Mouse (Mus musculus) layer of hippocampus, postnatal 36 days (tissue): ENCODE results near the gene Rgs21. TPM values are rescaled to one million over a fixed set of nuclear protein-coding genes. Genes with fewer than 3 reads are reported as not detected.
A peak's percentile ranks its signal among the peaks of the same experiment; 100 is the strongest.

Experiments used
- DNase-seq, 2 experiments: peaks; one replicate each; pipeline ENCODE4 v3.0.0; 2022
- total RNA-seq, 2 experiments: library from RNA; stranded (reverse); gene quantifications; 2 replicates each; pipeline ENCODE4 v1.2.3; 2021

The Rgs21 gene
- total RNA-seq, result not detected

DNA sequence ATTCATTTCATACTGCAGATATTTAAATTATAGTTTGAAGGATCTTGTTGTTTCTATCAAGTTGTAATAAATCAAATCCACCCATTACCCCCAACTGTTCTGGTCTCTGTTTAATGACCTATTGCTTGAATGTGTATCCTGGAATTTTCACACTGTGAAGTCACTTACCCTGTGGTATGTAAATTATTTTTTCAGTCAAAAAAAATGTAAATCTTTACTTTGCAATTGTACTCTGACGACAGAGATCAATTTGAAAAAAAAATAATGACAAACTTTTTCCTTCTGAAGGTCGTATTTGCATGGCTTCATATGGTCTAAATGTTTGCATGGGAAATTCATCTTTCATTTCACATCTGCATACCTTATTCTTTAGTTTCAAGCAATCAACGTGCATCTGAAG lies at the start of gene Rgs21:
Gene Rgs21 (minus strand): TSS at position 101 of the 400 bp plus-strand sequence.
- no peak for DNase-seq

GRCm38 (mm10) chr1:144604071-144604470 lies 36.6 kb upstream of the Rgs21 start:
- DNase-seq, result no peak

- no peak for DNase-seq
These were observed 35.5 kb upstream of the Rgs21 start for GRCm38 (mm10) chr1:144602987-144603386.

- DNase-seq, result no peak
These were observed 11.9 kb upstream of the Rgs21 start for GRCm38 (mm10) chr1:144579321-144579720.

- DNase-seq, result no peak
These were observed 5.5 kb upstream of the Rgs21 start for GRCm38 (mm10) chr1:144572972-144573371.

DNA sequence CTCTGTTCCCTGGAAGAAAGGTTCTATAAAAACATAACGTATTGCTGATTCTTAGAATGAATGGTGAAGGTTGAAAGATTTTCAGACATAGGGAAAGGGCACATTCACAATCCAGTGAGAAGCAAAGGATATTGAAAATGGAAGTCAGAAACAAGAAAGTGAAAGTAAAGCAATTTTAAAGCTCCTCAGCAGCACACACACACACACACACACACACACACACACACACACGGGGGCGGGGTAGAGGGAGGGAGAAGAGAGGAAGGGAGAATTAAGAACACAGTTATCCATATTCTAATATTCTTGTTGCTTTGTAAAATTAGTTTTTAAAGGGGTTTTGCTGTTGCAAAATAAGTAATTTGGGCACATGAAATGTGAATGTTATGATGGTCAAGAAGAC lies 2.4 kb upstream of the Rgs21 start:
- DNase-seq, result no peak

GRCm38 (mm10) chr1:144545142-144545541 lies 22.3 kb downstream of the Rgs21 start:
- no peak for DNase-seq

DNA sequence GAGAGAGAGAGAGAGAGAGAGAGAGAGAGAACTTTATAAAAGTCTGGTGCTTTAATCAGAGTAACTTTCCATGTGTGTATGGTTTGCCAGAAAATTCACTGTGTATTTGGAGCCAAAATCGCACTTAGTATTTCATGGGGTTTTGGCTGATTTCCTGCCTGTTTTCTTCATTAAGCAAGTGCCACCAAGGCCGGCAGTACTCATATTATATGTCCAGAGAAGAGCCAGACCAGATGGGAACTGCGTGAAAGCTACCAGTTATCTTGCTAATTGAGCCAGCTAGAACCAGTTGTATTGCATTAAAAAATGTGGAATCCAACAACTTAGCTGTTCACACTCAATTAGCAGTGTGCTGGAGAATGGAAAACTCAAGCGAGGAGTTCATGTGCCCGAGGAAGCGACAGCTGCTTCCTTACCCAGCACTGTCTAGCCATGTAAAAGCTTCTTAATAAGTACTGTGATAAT lies 22.9 kb downstream of the Rgs21 start:
- DNase-seq, result no peak

DNA sequence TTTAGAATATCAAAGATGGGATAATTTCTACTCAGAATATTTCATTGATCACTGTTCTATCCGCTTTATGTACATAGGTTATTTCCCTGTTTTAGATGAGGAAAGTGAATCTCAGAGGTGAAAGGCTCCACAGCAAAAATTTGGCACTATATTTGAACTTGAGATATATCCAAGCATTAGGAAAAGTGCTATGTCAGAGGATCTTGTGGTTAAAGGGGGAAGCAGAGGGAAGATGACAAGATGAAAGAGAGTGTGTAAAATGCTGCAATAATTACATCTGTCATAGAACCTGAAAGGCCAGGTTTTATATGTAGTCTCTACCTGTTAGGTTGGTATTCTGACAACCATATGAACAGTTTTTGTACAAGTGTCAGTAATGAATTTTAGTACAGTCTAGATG lies 35.7 kb downstream of the Rgs21 start:
- DNase-seq, result no peak

GRCm38 (mm10) chr1:144517878-144518426 lies 49.5 kb downstream of the Rgs21 start:
- DNase-seq, result peak in 1 of 2 experiments; percentile 14

DNA sequence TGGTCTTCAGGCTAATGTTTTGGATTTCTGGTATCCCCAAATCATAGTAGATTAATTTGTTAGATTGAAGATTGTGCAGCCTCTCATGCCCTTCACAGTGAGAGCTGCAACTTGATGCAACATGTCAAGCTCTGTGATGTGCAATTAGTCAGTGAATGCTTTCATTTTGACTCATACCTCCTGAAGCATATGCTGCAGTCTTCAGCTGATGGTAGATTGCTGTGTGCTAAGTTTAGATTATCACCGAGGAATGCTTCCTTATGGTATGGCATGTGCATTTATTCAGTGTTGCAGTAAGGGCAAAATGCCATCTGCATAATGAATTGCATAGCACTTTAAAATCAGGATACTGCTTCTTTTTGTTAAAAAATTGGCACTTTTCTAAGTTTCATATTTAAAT lies 65.2 kb downstream of the Rgs21 start:
- no peak for DNase-seq

GRCm38 (mm10) chr1:144500423-144500822 lies 67.0 kb downstream of the Rgs21 start:
- no peak for DNase-seq

GRCm38 (mm10) chr1:144499719-144500118 lies 67.7 kb downstream of the Rgs21 start:
- no peak for DNase-seq

- DNase-seq, result no peak
These were observed 68.7 kb downstream of the Rgs21 start for GRCm38 (mm10) chr1:144498725-144499124.

GRCm38 (mm10) chr1:144498051-144498450 lies 69.4 kb downstream of the Rgs21 start:
- no peak for DNase-seq

DNA sequence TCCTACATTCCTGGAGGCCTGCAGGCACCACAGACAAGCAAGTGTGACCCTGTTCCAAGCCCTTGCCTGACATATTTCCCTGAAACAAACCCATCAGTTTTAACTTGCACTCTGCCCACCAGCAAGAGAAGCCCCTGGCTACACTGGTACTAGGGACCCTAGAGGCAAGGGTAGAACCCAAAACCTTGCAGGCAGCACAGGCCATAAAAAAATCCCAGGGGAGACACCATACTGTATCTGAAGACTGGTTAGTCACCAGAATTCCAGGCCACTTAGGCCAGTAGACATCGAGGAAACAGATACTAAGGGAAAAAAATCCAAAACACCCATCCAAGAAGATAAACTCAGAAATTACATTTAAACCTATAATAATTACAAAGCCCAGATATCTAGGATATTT lies 74.1 kb downstream of the Rgs21 start:
- no peak for DNase-seq

DNA sequence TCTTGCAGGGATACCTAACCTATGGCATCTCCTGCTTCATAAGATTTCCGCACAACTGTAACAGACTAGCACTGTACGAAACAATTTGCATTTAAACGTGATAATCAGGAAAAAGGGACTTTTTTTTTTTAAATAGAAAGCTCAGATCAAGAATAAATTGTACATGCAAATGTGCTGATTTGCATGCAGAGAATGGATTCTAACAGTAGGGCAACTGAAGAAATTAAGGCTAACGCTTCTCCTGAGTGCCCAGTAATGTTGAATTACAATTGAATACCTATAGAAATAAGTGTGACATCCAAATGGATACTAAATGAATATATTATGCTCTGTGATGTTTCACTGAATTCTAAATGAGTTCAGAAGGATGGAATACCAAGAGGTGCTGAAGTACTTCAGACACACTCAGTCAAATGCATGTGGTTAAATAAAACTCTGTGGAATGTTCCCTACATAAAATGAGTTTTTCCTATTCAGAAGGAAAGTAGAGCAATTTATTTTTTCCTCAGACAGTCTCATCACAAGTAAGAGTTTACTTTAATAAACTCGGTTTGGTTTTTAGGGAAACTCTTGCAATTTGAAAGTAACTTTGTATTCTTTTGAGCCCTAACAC lies 79.1 kb downstream of the Rgs21 start:
- DNase-seq, result no peak

Other genes with a start within 250 kb of the Rgs21 start
- gene Rgs18, start 207.8 kb upstream of the Rgs21 start, total RNA-seq, result not detected